Mouse (Mus musculus) layer of hippocampus, postnatal 14 days (tissue): ENCODE measurements at regions not wholly inside any gene's neighbourhood (a gene's known extent, or its start where the extent isn't known, plus 50 kb on each side); places are given as distances from the start of the nearest gene placed in this dataset.
"Not testable (repeated sequence)": the region's sequence is repeated elsewhere in the genome, so short reads cannot be mapped to it uniquely, and the experiment has no call there.

ENCODE experiments used
- DNase-seq, 2 experiments: peaks; one replicate each; pipeline ENCODE4 v3.0.0; 2021 to 2022; ENCODE audit warnings: low spot score in 2 of 2, mixed read lengths in 1 of 2

GRCm38 (mm10) chr16:30188769-30189430 is 78.4 kb downstream of the Cpn2 start:
- DNase-seq = peak; percentile 54 to 77

DNA sequence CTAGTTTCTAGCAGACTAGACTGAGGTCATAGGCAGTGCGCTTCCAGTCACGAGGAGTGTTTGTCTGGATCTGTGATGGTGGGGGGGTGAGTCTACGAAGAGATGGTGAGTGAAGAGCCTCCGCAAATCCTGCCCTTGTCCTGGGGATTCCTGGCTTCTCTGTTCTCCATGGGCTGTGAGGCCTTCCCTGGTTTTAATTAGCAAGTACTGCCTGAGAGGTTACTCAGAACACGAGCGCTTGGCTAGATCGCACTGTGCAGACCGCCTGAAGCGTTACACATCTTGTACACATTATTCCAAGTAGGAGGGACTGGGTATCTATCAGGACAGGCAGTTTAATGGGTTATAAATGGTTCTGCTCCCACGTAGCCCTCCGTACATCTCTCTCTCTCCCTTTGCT is 76.9 kb downstream of the Cpn2 start:
- no peak for DNase-seq

DNA sequence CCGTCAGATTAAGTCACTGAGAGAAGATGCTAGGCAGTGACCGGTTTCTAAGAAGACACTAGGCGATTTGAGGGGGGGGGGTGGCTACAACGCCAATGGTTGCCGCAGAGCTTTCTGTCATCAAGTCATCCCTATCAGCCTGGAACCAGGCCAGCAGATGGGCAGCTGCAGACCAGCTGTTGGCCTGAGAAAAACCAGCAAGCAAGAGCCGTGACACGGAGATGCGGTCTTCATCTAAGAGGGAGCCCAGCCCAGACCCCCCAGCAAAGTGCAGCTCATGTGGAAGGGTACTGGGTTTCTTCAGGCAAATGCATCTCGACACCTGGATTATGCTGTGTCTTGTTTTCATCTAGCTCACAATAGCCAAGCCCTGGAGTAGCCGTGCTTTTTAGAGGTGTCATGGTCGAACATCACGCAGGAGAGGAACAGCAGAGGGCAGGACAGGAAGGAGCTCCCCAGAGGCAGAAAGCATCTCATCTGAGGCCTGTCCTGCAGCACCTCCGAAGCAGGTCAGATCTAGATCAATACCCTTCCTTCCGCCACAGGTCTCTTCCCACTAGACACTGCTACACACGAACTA is 76.3 kb downstream of the Cpn2 start:
- no peak for DNase-seq

GRCm38 (mm10) chr16:30193294-30194261 is 73.7 kb downstream of the Cpn2 start:
- DNase-seq = peak; percentile 45 to 57

- DNase-seq = no peak
Observed at GRCm38 (mm10) chr16:30194836-30195235, 72.5 kb downstream of the Cpn2 start.

DNA sequence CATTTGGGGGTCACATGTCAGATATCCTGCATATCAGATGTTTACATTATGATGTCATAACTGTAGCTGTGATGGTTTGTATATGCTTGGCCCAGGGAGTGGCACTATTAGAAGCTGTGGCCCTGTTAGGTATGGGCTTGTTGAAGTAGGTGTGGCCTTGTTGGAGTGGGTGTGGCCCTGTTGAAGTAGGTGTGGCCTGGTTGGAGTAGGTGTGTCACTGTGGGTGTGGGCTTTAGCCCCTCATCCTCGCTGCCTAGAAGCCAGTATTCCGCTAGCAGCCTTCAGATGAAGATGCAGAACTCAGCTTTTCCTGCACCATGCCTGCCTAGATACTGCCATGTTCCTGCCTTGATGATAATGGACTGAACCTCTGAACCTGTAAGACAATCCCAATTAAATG is 71.4 kb downstream of the Cpn2 start:
- DNase-seq = not testable (repeated sequence)

- no peak for DNase-seq
Observed at GRCm38 (mm10) chr16:30197351-30197750, 69.9 kb downstream of the Cpn2 start.

- no peak for DNase-seq
Observed at GRCm38 (mm10) chr16:30199836-30200235, 67.5 kb downstream of the Cpn2 start.

GRCm38 (mm10) chr16:30204144-30204543 is 63.2 kb downstream of the Cpn2 start:
- no peak for DNase-seq

GRCm38 (mm10) chr16:30205314-30205815 is 61.9 kb downstream of the Cpn2 start:
- DNase-seq = no peak

GRCm38 (mm10) chr16:30205816-30206356 is 61.4 kb downstream of the Cpn2 start:
- DNase-seq = no peak
